Mouse (Mus musculus): ENCODE results near the gene AW011738. TPM values are rescaled to one million over a fixed set of nuclear protein-coding genes. Genes with fewer than 3 reads are reported as not detected.

AW011738 gene
- 8.0 to 11.2 TPM (median 9.5 TPM) in 4 replicates for total RNA-seq (2023; ENCODE audit: inconsistent age)

GRCm38 (mm10) chr4:156203001-156203412, at the start of gene AW011738:
AW011738 (plus strand) TSS chr4:156203304.

GRCm38 (mm10) chr4:156197131-156197828, 5.8 kb upstream of the AW011738 start, which contains the start of gene Agrn:
Agrn (minus strand) TSS chr4:156197488.

GRCm38 (mm10) chr4:156200623-156201475, 2.3 kb upstream of the AW011738 start, which contains the start of gene Isg15:
Isg15 (minus strand) TSS chr4:156200818.

GRCm38 (mm10) chr4:156215649-156216048, 12.5 kb downstream of the AW011738 start, which contains the start of gene Perm1:
Perm1 (plus strand) TSS chr4:156215868.

GRCm38 (mm10) chr4:156234701-156235213, 31.7 kb downstream of the AW011738 start, which contains the start of gene Plekhn1:
Plekhn1 (minus strand) TSS chr4:156234857.

GRCm38 (mm10) chr4:156235808-156236533, 32.9 kb downstream of the AW011738 start, which contains the start of gene Noc2l:
Noc2l (plus strand) TSS chr4:156236010.

Other genes starting within 250 kb of the AW011738 start
- gene C1qtnf12, start 241.0 kb upstream of the AW011738 start, total RNA-seq (2023; ENCODE audit: inconsistent age) = 1.6 to 3.1 TPM (median 2.1 TPM) in 4 replicates
- 2.3 to 3.4 TPM (median 2.8 TPM) in 4 replicates for gene B3galt6, start 210.7 kb upstream of the AW011738 start, total RNA-seq (2023; ENCODE audit: inconsistent age)
- gene Sdf4, start 210.4 kb upstream of the AW011738 start, total RNA-seq (2023; ENCODE audit: inconsistent age) = 120 to 134 TPM (median 127 TPM) in 4 replicates
- 6.0 to 9.5 TPM (median 7.1 TPM) in 4 replicates for gene Tnfrsf4, start 189.5 kb upstream of the AW011738 start, total RNA-seq (2023; ENCODE audit: inconsistent age)
- 13.5 to 16.3 TPM (median 14.2 TPM) in 4 replicates for gene Tnfrsf18, start 177.1 kb upstream of the AW011738 start, total RNA-seq (2023; ENCODE audit: inconsistent age)
- not detected in 4 replicates for gene Ttll10, start 143.9 kb upstream of the AW011738 start, total RNA-seq (2023; ENCODE audit: inconsistent age)
- 49.2 to 80.5 TPM (median 61.4 TPM) in 4 replicates for gene 9430015G10Rik, start 93.3 kb upstream of the AW011738 start, total RNA-seq (2023; ENCODE audit: inconsistent age)
- 0.67 to 1.3 TPM (median 0.90 TPM) in 4 replicates for gene Rnf223, start 72.8 kb upstream of the AW011738 start, total RNA-seq (2023; ENCODE audit: inconsistent age)
- gene Agrn, start 5.8 kb upstream of the AW011738 start, total RNA-seq (2023; ENCODE audit: inconsistent age) = 2.6 to 4.3 TPM (median 3.5 TPM) in 4 replicates
- gene Isg15, start 2.5 kb upstream of the AW011738 start, total RNA-seq (2023; ENCODE audit: inconsistent age) = 5.4 to 10.8 TPM (median 7.2 TPM) in 4 replicates
- 0.32 to 0.58 TPM (median 0.39 TPM) in 3 of 4 replicates, not detected in the other for gene Perm1, start 12.6 kb downstream of the AW011738 start, total RNA-seq (2023; ENCODE audit: inconsistent age)
- 39.6 to 41.2 TPM (median 39.8 TPM) in 4 replicates for gene Plekhn1, start 31.6 kb downstream of the AW011738 start, total RNA-seq (2023; ENCODE audit: inconsistent age)
- 91.6 to 108 TPM (median 97.3 TPM) in 4 replicates for gene Noc2l, start 32.7 kb downstream of the AW011738 start, total RNA-seq (2023; ENCODE audit: inconsistent age)
- 6.6 to 11.7 TPM (median 9.7 TPM) in 4 replicates for gene Samd11, start 52.4 kb downstream of the AW011738 start, total RNA-seq (2023; ENCODE audit: inconsistent age)
- not detected in 4 replicates for gene Vmn2r-ps159, start 127.8 kb downstream of the AW011738 start, total RNA-seq (2023; ENCODE audit: inconsistent age)